Mouse (Mus musculus) brown adipose tissue, adult 24 weeks (tissue): ENCODE data around the gene Cerk. TPM values are rescaled to one million over a fixed set of nuclear protein-coding genes. Genes with fewer than 3 reads are reported as not detected.
"Not testable (repeated sequence)": the region's sequence is repeated elsewhere in the genome, so short reads cannot be mapped to it uniquely, and the experiment has no call there.

ENCODE experiments used
- H3K27ac ChIP-seq: fragments of 200-500 bp; replicated peaks from 2 replicates; pipeline ENCODE4 v1.5.1; 2012; ENCODE audit warnings: low read depth, mild to moderate bottlenecking, low read length
- H3K4me1 ChIP-seq: fragments of 200-500 bp; 2 replicates; pipeline ENCODE4 v1.6.1; 2012; ENCODE audit warnings: low read length, mixed read lengths; ENCODE audit not compliant: control insufficient read depth, insufficient read depth, insufficient read length
- H3K4me3 ChIP-seq: fragments of 200-500 bp; 2 replicates; pipeline ENCODE4 v1.5.1; 2012; ENCODE audit warnings: low read depth, mild to moderate bottlenecking, low read length, moderate library complexity; ENCODE audit not compliant: insufficient read depth
- polyA plus RNA-seq: library from polyadenylated mRNA; stranded (reverse); fragments of >200 nt; gene quantifications from 2 replicates; pipeline ENCODE4 v1.2.4, GENCODE M21; 2012; ENCODE audit not compliant: missing spikeins, insufficient read depth, insufficient read length

Cerk gene
- polyA plus RNA-seq, 1 experiment, result 5.0 TPM

DNA sequence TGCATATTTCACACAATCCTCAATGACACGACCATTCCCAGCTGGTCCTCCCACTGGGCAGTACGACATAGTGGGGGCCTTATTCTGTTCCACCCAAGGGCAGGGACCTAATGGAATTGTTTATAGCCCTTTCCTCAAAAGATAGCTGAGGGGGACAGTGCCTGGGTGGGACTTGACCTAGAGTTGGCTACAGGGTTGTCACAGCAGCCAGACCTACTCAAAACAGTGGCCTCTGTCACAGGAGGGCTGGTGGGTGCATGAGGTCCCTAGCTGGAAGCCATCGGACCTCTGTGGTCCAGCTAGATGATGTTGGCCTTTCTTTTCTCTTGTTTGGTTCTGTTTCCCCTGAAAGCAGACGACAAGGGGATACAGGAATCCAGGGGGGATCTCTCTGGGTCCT lies 13.5 kb upstream of the Cerk start:
- Histone ChIP-seq H3K4me3 (no peak overlapping the region), H3K27ac (no peak overlapping the region), H3K4me1 (peaks cover 23% of the 10 kb centered on the region)

DNA sequence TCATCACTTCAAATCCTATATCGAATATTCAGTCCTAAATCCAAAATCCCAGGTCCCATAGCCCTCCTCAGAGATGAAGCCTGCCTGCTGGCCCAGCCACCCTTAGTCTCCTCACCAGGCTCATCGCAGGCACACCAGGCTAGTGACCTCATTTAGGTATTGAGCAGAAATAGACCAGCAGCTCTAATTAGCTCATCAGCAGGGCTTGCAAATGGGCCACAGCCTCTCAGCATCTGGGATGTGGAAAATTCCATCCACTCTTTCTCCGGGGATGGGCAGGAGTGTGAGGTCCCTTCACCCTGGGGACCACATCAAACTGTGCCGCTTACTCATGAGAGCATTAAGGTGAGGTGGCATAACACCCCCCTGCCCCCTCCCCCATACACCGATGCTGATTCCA lies 13.1 kb upstream of the Cerk start:
- peaks cover 23% of the 10 kb centered on the region for H3K4me1 ChIP-seq
- H3K27ac ChIP-seq, result no peak overlapping the region
- no peak overlapping the region for H3K4me3 ChIP-seq

DNA sequence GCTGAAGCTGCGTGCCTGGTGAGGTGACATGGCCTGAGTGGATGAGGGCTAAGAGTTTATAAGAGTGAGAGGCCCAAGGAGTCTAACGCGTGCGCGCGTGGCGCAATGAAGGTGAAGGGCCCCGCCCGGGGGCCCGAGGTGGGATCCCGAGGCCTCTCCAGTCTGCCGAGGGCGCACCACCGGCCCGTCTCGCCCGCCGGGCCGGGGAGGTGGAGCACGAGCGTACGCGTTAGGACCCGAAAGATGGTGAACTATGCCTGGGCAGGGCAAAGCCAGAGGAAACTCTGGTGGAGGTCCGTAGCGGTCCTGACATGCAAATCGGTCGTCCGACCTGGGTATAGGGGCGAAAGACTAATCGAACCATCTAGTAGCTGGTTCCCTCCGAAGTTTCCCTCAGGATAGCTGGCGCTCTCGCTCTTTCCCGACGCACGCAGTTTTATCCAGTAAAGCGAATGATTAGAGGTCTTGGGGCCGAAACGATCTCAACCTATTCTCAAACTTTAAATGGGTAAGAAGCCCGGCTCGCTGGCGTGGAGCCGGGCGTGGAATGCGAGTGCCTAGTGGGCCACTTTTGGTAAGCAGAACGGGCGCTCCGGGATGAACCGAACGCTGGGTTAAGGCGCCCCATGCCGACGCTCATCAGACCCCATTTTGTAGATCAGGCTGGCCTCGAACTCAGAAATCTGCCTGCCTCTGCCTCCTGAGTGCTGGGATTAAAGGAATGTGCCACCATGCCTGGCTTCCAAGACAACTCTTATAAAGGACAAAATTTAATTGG lies 8.9 kb upstream of the Cerk start:
- not testable (repeated sequence) for H3K4me1 ChIP-seq, H3K27ac ChIP-seq, H3K4me3 ChIP-seq

DNA sequence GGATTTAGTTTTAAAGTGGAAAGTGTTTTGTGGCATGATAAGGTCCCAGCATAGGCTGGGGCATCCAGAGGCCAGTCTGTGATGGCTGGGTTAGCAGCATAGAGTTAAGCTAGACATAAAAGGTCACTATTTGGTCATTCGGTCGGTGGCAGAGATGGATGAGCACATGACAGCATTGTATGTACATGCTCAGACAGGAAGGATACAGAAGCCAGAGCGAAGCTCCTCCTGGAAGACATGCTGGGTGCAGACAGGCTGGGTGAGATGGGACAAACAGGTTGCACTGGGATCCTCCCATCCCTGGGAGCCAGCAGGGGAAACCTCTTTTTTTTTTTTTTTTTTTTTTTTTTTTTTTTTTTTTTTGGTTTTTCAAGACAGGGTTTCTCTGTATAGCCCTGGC lies 6.0 kb upstream of the Cerk start:
- Histone ChIP-seq H3K27ac (peak overlapping the region; percentile 27; the same call in 1 of the 2 replicates), H3K4me3 (no peak overlapping the region), H3K4me1 (peaks cover 16% of the 10 kb centered on the region)

DNA sequence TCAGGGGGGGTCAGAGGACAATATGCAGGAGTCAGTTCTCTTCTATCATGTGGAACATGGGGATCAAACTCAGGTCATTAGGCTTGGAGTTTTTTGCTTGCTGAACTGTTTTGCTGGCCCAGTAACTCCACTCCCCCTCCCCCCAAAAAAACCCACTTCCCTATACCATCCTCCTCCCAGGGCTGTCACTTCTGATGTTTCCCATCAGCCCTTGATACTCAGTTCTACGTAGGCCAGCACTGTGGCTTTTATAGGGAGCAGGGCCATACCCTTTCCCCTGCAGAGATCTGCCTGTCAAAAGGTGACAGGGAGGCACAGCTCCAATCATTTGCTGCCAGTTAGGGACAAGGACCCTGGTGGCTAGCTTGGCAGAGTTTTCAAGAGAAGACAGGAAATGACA lies 5.6 kb upstream of the Cerk start:
- Histone ChIP-seq H3K4me3 (no peak overlapping the region), H3K4me1 (peaks cover 21% of the 10 kb centered on the region), H3K27ac (peak overlapping the region; percentile 27; the same call in 1 of the 2 replicates)

DNA sequence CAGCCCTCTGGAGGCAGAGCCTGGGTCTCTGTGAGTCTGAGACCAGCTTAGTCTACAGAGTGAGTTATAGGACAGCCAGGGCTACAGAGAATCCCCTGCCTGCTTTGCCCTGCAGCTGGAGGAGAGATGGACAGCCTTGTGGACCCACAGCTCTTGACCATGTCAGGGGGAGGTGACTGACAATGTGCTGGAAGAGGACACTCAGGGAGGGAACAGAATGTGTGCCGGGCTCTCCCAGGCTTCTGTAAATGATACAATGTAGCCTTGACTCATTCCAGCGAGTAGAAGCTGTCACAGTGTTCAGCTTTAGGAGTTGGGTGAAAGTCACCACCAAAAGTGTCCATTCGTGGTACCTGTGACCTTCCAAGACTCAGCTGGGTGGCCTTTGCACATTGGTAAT lies 4.4 kb upstream of the Cerk start:
- H3K27ac ChIP-seq, result no peak overlapping the region
- H3K4me3 ChIP-seq, result no peak overlapping the region
- peaks cover 25% of the 10 kb centered on the region for H3K4me1 ChIP-seq

DNA sequence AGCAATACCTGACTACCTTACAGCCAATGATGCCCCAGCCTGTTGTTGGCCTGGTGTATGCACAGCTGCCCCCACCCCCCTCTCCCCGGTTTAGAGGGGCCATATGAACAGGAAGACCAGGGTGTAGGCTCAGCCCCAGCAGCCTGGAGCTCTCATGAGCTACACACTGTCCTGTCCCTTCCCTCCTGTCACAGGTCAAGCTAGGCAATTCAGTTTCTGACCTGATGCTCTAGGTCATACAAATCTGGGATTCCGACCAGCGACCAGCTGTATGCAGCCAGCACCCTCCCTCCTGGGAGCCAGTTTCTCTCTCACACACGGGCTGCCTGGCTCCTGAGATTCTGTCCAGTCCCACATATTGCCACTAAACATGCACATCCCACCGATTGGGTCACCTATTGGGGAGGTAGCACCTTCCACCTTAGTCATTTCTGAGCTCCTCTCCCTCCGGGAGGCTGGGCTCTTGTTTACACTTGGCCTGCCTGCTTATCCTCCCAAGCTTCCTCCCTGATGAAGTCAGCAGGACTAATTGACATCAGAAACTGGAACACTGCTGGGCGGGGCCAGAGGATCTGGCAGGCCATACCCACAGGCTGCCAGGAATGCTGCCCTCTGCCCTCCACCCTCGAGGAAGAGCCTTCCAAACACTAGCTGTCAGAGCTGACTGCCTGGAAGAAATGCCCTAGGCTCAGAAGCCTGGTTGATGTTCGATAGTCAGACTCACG lies 3.0 kb upstream of the Cerk start:
- peak overlapping the region; percentile 63 for H3K27ac ChIP-seq
- H3K4me1 ChIP-seq, result peaks cover 25% of the 10 kb centered on the region
- H3K4me3 ChIP-seq, result no peak overlapping the region

DNA sequence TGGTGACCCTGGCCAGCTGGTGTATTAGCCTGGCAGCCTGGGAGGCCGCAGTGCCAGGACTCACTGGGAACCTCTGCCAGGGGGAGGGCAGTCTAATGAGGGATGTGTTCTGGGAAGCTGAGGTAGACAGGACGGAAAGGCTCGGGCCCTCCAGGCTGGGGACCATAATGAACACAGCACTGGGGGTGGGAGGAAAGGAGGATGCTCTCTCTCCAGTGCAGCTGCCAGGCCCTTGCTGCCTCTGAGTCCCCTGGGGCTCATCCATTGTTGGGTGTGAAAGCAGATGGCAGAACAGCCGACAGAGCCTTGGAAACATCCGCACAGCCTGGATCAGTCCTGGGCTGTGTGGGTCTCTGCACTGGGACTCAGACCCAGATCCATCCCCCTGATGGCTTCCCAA lies 2.2 kb upstream of the Cerk start:
- H3K27ac ChIP-seq, result peak overlapping the region; percentile 63
- H3K4me1 ChIP-seq, result peaks cover 25% of the 10 kb centered on the region
- no peak overlapping the region for H3K4me3 ChIP-seq

DNA sequence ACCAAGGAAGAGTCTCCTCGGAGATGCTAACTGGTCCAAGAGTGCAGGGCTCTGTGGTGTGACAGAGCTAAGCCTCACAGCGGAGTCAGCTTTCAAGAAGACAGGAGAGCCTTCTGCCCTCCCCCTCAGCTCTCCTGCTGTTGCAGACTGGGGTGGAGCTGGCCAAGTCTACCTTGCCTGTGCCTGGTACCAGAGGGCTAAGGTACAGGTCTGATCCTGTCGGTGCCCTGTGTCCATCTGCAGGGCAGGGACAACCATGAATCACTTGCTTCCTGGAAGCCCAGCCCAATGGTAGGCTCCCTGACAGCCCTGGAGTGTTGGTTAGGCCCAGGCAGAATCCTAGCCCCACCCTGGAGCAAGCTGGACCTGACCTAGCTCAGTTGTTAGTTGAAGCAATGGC lies 745 bp upstream of the Cerk start:
- peak overlapping the region; percentile 91 for H3K27ac ChIP-seq
- H3K4me3 ChIP-seq, result peak overlapping the region; percentile 90
- peaks cover 33% of the 10 kb centered on the region for H3K4me1 ChIP-seq

DNA sequence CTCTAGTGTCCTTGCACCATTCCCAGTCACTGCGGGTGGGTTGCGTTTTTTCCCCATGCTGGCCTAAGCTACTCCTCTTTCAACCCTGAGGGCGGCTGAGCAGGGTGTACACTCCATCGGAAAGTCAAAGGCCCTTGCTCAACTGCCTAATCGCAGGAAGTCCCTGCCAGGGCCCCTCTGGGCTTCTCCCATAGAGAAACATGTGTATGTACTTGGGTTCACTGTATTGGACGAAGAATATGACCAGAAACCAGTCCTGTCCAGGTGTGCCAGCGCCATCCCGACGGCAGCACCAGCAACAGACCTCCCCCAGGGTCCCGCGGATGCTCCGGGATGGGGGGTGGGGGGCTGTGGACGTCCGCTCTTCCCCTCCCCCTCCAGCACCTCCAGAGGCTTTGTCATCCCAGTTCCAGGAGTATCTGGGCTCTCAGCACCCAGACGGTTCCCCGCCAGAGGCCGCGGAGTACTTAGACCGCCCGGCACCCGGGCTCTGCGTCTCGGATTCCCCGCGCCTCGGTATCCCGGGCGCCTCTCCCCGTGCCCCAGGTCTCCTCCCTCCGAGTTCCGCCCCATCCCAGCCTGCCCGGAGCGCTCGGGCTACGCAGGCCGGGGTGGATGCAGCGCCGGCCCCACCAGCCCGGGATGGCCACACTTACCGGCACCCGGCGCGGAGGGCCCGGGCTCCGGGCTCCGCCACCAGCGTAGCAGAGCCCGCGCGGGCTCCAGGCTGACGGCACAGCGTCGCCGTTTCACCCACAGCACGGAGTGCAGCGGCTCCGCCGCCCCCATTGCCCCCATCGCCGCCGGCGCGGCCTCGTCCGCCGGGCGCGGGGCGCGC lies 871 bp downstream of the Cerk start:
- Histone ChIP-seq H3K27ac (peak overlapping the region; percentile 91), H3K4me1 (peaks cover 33% of the 10 kb centered on the region), H3K4me3 (peak overlapping the region; percentile 90)

DNA sequence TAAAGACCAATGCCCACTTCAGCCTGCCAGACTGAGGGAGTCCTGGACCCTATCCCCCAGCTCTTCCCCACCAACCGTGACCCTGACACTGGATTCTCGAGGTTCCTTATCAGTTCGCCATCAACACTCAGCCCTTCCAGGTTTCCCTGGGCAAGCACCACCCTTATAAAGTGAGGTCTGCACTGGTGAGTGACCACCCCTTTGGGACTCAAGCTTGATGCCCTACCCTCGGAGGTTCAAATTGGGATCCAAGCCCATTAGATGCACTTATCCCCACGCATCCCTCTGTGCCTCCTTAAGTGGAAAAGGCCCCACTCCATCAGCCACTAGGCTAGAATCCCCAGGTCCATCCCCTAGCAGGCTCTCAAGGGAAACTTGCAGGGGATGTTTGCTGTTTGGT lies 1.9 kb downstream of the Cerk start:
- Histone ChIP-seq H3K4me3 (peak overlapping the region; percentile 90), H3K27ac (peak overlapping the region; percentile 91), H3K4me1 (peaks cover 28% of the 10 kb centered on the region)

DNA sequence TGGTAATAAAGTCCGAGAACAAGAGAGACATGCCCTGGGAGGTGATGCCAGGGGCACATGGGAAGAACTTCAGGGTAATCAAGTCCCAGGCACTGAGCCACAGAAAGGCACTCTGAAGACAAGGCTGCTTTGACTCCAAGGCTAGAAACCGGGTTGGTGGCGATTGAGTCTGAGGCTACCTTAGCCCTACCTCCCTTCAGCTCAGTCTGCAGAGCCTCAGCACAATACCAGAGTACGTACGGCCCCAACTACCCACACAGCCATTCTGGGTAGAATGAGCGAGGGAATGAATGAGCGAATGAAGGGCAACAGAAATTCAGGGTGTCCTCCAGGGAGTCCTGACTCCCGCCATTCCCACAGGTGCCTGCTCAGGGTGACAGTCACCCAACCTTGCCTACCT lies 2.5 kb downstream of the Cerk start:
- Histone ChIP-seq H3K27ac (0 out of 2 replicates have a peak overlapping the region, but pooled peaks have one; percentile 27), H3K4me1 (peaks cover 23% of the 10 kb centered on the region), H3K4me3 (peak overlapping the region; percentile 25)

DNA sequence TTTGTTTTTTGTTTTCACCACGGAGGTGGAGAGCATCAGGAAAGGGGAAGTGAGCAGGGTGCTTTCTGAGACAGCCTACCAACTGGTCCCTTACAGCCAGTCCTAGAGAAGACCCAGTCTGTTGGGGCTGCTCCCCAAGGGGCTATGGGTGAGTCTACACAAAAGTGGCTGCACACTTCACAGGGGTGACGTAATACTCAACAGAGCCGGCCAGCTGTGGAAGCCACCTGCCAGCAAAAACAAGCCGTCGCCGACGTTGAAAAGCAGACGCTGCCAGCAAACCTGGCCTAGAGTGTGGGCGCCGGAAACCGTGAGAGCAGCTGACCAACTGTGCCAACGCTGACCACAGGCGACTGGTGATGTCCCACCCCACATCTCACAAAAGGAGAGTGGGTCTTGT lies 3.3 kb downstream of the Cerk start:
- H3K4me3 ChIP-seq, result peak overlapping the region; percentile 21
- peaks cover 17% of the 10 kb centered on the region for H3K4me1 ChIP-seq
- H3K27ac ChIP-seq, result peak overlapping the region; percentile 87

DNA sequence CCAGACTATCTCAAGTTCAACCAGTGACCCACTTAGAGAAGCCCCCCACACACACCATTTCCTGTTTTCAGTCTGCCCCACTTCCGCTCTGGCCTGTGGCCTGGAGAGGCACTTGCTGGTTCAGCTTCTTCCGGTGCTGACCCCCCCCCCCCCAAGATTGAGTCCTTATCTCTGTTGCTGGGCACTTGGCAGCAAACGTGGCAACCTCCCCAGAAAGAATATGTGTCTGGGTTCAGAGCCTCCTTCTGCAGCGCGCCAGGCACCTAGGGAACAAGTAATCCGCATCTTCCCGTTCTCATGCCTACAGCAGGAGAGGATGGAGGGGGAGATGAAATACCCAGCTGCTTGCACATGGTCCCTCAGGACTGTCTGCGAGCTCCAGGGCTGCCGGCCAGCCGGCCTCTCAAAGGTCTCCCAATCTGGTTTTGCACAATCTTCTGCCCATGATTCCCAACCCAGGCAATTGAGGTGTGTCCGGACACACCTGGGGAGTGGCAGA lies 4.0 kb downstream of the Cerk start:
- H3K27ac ChIP-seq, result peak overlapping the region; percentile 68
- 0 out of 2 replicates have a peak overlapping the region, but pooled peaks have one; percentile 2 for H3K4me3 ChIP-seq
- H3K4me1 ChIP-seq, result peaks cover 20% of the 10 kb centered on the region

DNA sequence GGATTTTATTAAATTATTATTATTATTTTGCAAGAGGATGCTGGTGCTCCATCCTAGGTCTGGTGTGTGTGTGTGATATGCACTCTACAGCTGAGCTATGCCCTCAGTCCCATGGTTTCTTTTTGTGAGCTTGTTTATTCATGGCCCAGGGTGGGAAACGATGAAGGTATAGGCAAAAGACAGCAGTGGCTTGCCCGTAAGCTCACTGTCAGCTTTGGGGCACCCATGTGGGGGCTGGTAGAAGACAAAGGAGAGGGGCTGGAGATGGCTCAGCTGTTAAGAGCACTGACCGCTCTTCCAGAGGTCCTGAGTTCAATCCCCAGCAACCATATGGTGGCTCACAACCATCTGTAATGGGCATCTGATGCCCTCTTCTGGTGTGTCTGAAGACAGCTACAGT lies 4.6 kb downstream of the Cerk start:
- not testable (repeated sequence) for H3K27ac ChIP-seq, H3K4me3 ChIP-seq
- H3K4me1 ChIP-seq, result peaks cover 16% of the 10 kb centered on the region
